In the genomic region with DNA sequence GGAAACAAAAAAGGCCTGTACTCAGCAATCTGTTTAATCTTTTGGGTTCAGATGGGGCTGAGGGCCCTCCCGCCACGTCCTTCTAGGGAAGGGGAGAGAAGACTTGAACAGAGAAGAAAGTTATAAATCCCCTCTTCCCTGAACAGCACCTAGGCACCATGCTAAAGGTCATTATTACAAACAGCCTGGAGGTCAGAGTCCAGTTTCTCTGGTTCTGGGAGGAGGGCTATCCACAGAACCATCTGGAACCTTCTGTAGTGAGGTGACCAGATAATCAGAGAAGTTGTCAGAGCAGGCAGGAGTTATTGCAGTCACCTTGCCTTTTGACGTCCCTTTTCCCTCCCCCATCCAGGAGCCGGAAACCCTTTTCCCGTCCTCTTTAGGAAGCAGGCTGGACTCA, we compare ENCODE assay signal across 21 mouse cellular contexts. TPM values are rescaled to one million over a fixed set of nuclear protein-coding genes. Genes with fewer than 3 reads are reported as not detected.
"Had no signal": no experiment of that assay in that cellular context is flagged by ENCODE, and none has a peak within 500 bp of the region (broad histone marks: within the 10 kb centered on the region; RNA-seq: fewer than 3 reads in every experiment).

No protein-coding gene starts in this region.

- H3K27ac ChIP-seq: midbrain, embryonic 10.5 days; midbrain, embryonic 12.5 days; neural tube, embryonic 13.5 days; neural tube, embryonic 15.5 days; stomach, embryonic 15.5 days; stomach, postnatal 0 days had no signal

- H3K9me3 ChIP-seq: midbrain, embryonic 10.5 days; midbrain, embryonic 12.5 days; neural tube, embryonic 13.5 days; neural tube, embryonic 15.5 days; stomach, embryonic 15.5 days had no signal

- DNase-seq: lung, adult 18-20 months; lung, embryonic 14.5 days; lung, postnatal 10 days; lung, postnatal 4 days; midbrain, embryonic 14.5 days; retina, postnatal 1 day; right cerebral cortex, adult 18-20 months; right cerebral cortex, postnatal 25 days; right cerebral cortex, postnatal 4 days; thymus, adult 2 months; thymus, postnatal 25 days; thymus, postnatal 4 days had no signal

- ATAC-seq: midbrain, embryonic 16.5 days had no signal

- H3K4me3 ChIP-seq: midbrain, embryonic 10.5 days; midbrain, embryonic 12.5 days; myocyte; neural tube, embryonic 13.5 days; neural tube, embryonic 15.5 days; stomach, embryonic 15.5 days had no signal

- H3K27me3 ChIP-seq: neural tube, embryonic 13.5 days; neural tube, embryonic 15.5 days; stomach, embryonic 15.5 days had no signal

- H3K4me1 ChIP-seq: neural tube, embryonic 15.5 days had no signal

- H3K9ac ChIP-seq: lung, embryonic 14.5 days; midbrain, embryonic 12.5 days; neural tube, embryonic 13.5 days; neural tube, embryonic 15.5 days; stomach, embryonic 15.5 days had no signal

- H3K4me2 ChIP-seq: lung, embryonic 14.5 days; midbrain, embryonic 12.5 days; neural tube, embryonic 13.5 days; neural tube, embryonic 15.5 days; stomach, embryonic 15.5 days had no signal

- H3K36me3 ChIP-seq: midbrain, embryonic 10.5 days; midbrain, embryonic 12.5 days; neural tube, embryonic 13.5 days; neural tube, embryonic 15.5 days; stomach, embryonic 15.5 days had no signal

RNA-seq across cellular contexts. Expression of a gene that starts 2.3 kb away (rescaled TPM):
- total RNA-seq: megakaryocyte, adult 5-6 weeks had no signal
